Mouse (Mus musculus): Measurements from ENCODE around the gene Igfbp1.
A peak's percentile ranks its signal among the peaks of the same experiment; 100 is the strongest.
"Not testable (repeated sequence)": the region's sequence is repeated elsewhere in the genome, so short reads cannot be mapped to it uniquely, and the experiment has no call there.

Gene Igfbp1

GRCm38 (mm10) chr11:7194432-7195311 is 2.9 kb upstream of the Igfbp1 start:
- DNase-seq (ENCODE audit: low read depth, low spot score) = no peak

GRCm38 (mm10) chr11:7195312-7195685 is 2.3 kb upstream of the Igfbp1 start:
- DNase-seq (ENCODE audit: low read depth, low spot score) = no peak

DNA sequence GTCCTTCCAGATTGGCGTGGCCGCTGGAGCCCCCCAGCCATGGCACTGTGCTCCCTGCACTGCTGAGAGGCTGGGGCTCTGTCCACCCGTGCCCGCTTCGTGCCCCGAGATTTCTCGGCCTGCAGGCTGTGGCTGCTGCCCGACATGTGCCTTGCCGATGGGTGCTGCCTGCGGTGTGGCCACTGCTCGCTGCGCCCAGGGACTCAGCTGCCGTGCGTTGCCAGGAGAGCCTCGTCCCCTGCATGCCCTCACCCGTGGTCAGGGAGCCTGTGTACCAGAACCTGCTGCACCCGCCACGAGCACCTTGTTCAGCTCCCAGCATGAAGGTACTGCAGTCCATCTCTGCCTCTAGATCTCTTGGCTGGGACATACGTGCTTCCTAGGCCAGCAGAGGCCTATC is 424 bp downstream of the Igfbp1 start:
- no peak for DNase-seq (ENCODE audit: low read depth, low spot score)

DNA sequence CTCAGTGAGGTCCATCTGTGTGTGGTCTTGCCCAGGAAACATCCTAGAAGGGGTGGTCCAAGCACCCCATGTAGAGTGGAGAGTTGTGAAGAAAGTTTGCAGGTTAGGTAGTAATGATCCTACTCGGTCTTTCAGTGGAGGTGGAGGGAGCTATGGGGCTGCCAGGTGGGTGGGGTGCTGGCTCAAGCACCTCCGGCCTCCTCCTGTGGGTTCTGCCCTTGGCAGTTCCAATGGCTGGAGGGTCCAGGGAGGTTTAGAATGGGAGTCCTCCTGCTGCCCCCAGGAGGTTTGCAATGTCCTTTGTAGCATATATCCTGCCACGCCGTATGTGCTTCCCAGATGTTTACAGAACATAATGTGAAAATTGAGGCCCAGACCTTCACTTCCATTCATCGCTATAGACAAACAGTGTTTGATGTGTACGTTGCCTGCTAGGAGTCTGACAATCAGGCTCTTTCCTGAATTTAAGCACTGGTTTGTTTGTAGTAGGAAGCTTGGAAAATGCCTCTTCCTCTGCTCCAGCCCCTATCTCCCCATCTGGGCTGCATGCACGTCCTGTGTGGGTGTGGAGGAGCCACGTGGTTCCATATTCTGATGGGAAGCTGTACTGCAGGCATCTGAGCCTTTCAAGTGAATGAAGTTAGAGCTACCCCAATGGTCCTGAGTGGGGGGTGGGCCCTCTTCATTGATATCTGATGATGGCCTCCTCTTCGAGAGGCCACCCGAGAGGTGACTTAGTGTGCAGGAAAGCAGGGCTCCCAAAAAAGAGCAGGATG is 1.1 kb downstream of the Igfbp1 start:
- DNase-seq (ENCODE audit: low read depth, low spot score) = no peak

- no peak for DNase-seq (ENCODE audit: low read depth, low spot score)
Measured at GRCm38 (mm10) chr11:7199736-7200392, 2.3 kb downstream of the Igfbp1 start.

DNA sequence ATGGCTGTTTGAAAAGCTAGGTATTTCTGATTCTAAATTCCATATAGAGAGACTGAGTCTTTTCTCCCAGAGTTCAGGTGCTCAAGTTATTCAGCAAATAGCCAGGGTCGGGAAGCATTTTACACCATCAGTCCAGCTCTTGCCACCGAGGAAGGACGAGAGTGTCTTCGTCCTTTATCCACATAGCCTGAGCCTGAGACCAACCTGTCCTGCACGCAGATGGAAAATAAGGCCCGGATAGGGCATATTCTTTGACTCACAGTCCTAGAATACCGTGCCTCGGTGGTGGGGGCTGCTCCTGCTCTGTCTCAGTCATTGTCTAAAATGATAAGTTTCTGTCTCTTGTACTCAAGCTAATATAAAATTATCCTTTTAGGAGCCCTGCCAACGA is 2.8 kb downstream of the Igfbp1 start:
- DNase-seq (ENCODE audit: low read depth, low spot score) = no peak

DNA sequence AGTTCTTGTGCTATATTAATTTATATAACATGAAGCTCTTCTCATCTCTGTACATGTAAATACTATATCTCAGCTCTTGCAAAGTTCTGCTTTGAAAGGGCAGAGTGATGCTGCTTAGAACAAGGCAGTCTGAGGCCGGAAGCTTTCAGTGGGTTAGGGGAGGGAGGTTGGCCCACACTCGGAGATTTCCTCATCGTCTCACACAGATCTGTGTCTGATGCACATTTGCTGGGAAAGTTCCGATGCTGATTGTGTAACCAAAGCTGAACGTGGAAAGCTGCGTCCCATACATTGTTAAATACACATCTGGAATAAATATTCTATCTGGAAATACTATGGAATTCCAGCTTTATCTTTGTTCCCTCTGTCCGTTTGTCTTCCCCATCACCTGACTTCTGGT is 4.6 kb downstream of the Igfbp1 start:
- DNase-seq (ENCODE audit: low read depth, low spot score) = no peak

DNA sequence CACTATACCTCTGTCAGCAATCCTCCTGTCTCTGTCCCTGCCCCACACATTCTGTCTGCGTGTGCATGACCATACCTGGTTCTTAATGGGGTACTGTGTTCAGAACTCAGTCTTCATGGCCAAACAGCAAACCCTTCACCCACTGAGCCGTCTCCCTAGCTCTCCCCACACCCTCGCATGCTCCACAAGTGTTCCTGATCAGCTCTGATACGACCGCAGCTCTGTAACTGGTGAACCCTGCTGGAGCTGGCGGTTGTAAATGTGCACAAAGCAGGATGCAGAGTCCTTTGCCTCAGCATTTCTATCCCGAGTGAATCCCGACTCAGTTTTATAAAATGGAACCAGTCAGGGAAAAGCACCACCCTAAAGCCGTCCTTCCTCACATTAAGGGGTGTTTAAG is 6.3 kb downstream of the Igfbp1 start:
- no peak for DNase-seq (ENCODE audit: low read depth, low spot score)

GRCm38 (mm10) chr11:7210343-7210742 is 12.8 kb downstream of the Igfbp1 start:
- DNase-seq (ENCODE audit: low read depth, low spot score) = no peak

DNA sequence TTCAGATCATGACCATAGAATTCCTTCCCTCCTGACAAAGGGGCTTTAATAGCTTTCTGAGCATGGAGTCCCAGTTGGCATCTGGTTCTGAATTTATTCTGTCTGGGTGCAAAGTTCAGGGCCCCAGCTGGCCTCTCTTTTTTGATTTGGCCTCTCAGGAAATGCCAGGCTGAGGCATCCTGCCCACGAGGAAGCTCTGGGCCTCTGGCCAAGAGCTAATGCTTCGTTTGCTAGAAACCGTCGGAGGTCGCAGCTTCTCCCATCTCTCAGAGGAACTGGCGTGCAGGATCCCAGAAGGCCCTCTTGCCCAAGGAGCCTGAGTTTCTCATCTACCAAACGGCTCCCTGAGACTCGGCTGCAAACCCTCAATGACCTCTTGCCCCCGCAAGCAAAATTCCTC is 13.6 kb downstream of the Igfbp1 start:
- DNase-seq (ENCODE audit: low read depth, low spot score) = no peak

- no peak for DNase-seq (ENCODE audit: low read depth, low spot score)
Measured at GRCm38 (mm10) chr11:7212126-7212798, 14.7 kb downstream of the Igfbp1 start.

GRCm38 (mm10) chr11:7213161-7213500 is 15.5 kb downstream of the Igfbp1 start:
- DNase-seq (ENCODE audit: low read depth, low spot score) = no peak

DNA sequence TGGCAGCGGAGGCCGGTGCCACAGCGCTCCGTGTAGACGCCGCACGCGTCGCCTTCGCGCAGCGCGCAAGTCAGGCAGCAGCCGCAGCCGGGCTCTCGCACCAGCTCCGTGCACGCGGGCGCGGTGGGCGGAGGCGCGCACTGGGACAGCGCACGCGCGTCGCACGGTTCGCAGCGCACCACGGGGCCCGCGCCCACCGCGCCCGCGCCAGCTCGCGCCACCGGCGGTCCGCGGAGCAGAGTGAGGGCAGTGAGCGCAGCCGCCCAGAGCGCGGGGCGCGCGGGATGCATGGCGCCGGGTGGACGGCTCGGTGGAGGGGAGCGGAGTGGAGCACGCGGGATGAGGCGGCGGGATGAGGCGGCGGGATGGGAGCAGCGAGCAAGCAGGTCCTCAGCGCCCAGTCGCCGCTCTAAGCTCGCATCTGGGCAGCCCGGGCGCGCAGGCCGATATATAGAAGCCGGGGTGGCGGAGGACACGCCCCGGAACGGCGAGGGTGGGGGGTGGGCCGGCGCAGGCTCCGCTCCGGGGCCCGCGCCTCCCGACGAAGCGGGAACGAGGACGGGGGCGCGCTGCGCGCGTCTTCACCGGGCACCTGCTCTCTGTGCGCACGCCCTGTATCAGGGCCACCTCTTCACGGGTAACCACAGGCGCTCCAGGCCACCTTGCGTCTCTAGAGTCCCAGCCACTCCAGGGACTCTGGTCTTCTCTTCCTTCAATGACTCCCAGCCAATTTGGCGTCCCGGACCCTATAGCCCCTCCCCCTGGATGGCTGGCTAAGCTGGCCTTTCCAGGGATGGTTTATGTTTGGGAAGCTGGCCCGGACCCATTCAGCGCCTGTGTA is 16.1 kb downstream of the Igfbp1 start, which contains the start of gene Igfbp3:
Gene Igfbp3, minus strand, starts transcription at position 423 of the 841 bp plus-strand sequence.
- peak; percentile 58 for DNase-seq (ENCODE audit: low read depth, low spot score)

GRCm38 (mm10) chr11:7214342-7214660 is 16.7 kb downstream of the Igfbp1 start:
- no peak for DNase-seq (ENCODE audit: low read depth, low spot score)

DNA sequence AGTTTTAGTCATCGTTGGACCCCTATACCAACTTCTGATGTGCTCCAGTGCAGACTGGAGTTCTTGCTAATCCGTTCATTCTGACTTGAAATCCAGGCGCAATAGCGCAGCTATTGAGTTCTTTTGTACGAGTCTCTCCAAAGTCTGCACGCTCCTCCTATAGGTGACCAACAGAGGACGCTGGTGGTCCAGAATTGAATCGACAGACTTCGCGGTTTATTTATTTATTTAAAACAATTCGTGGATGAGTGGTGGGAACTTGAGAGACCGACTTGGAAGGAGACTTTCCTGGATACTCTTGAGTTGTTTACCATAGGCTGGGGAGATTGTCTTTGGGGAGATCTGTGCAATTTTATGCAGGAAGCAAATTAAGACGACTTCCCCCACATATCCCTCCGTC is 17.2 kb downstream of the Igfbp1 start:
- peak; percentile 61 for DNase-seq (ENCODE audit: low read depth, low spot score)

GRCm38 (mm10) chr11:7215703-7216102 is 18.1 kb downstream of the Igfbp1 start:
- DNase-seq (ENCODE audit: low read depth, low spot score) = no peak

DNA sequence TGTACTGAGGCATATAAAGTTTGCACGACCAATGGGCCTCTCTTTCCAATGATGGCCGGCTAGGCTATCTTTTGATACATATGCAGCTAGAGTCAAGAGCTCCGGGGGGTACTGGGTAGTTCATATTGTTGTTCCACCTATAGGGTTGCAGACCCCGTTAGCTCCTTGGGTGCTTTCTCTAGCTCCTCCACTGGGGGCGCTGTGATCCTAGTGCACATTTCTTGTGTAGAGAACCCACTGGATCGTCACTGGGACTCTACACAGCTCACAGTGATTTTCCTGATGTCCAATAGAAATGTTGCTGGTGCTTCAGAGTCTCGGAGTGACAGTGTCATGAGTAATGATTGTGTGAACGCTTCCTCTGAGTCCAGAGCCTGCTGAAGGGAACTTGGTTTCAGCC is 24.2 kb downstream of the Igfbp1 start:
- DNase-seq (ENCODE audit: low read depth, low spot score) = not testable (repeated sequence)

- DNase-seq (ENCODE audit: low read depth, low spot score) = no peak
Measured at GRCm38 (mm10) chr11:7226200-7226599, 28.6 kb downstream of the Igfbp1 start.

GRCm38 (mm10) chr11:7226810-7227550 is 29.4 kb downstream of the Igfbp1 start:
- DNase-seq (ENCODE audit: low read depth, low spot score) = no peak

DNA sequence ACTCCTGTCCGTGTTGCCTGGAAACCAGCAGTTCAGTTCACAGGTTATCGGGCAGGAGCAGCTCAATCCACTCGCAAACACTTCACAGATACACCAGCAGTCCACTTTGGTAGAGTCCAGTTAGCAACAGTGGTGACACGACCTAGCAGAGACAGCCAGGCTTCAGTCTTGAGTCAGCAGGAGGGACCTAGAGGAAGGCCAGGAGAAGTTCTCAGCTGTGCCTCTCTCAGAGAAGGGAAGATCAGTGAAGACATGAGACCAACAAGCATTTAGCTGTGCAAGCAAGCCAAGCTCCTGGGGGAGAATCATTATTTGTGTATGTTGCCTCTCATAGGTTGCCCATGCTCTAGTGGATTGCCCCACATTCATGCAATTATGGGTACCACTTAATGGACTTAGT is 30.5 kb downstream of the Igfbp1 start:
- no peak for DNase-seq (ENCODE audit: low read depth, low spot score)

All from telencephalon, adult 2 months (tissue).